Mouse (Mus musculus) forebrain, embryonic 13.5 days (tissue): ENCODE results near the gene Cracr2b. TPM values are rescaled to one million over a fixed set of nuclear protein-coding genes. Genes with fewer than 3 reads are reported as not detected.
A peak's percentile ranks its signal among the peaks of the same experiment; 100 is the strongest.

Source experiments
- ATAC-seq: fragments of 200-750 bp; cut with Nextera tagmentation; 2 replicates; pipeline ENCODE4 v1.8.0; 2017
- H3K27ac ChIP-seq: fragments of 300-500 bp; sonication (generic); 2 replicates; pipeline ENCODE4 v1.5.1; 2015; ENCODE audit warnings: inconsistent platforms, mild to moderate bottlenecking, moderate library complexity
- H3K27me3 ChIP-seq: fragments of 300-500 bp; sonication (generic); 2 replicates; pipeline ENCODE4 v1.6.1; 2015; ENCODE audit warnings: mild to moderate bottlenecking, inconsistent platforms
- H3K36me3 ChIP-seq: fragments of 300-500 bp; sonication (generic); 2 replicates; pipeline ENCODE4 v1.6.1; 2015; ENCODE audit warnings: mild to moderate bottlenecking, inconsistent platforms; ENCODE audit not compliant: poor library complexity, severe bottlenecking
- H3K4me1 ChIP-seq: fragments of 300-500 bp; sonication (generic); 2 replicates; pipeline ENCODE4 v1.6.1; 2015; ENCODE audit warnings: inconsistent platforms
- H3K4me2 ChIP-seq: fragments of 300-500 bp; sonication (generic); 2 replicates; pipeline ENCODE4 v1.6.1; 2015; ENCODE audit warnings: inconsistent platforms, mild to moderate bottlenecking, moderate library complexity
- H3K4me3 ChIP-seq: fragments of 300-500 bp; sonication (generic); 2 replicates; pipeline ENCODE4 v1.5.1; 2015; ENCODE audit warnings: mild to moderate bottlenecking, inconsistent platforms
- H3K9ac ChIP-seq: fragments of 300-500 bp; sonication (generic); 2 replicates; pipeline ENCODE4 v1.6.1; 2015; ENCODE audit warnings: mild to moderate bottlenecking, inconsistent platforms
- H3K9me3 ChIP-seq: fragments of 300-500 bp; sonication (generic); replicated peaks from 2 replicates; pipeline ENCODE4 v1.6.1; 2016; ENCODE audit warnings: inconsistent platforms
- WGBS: fragments of 180-500 bp; shearing (Covaris S2); methylation state at CpG from one replicate; pipeline ENCODE4 v1.1.7; 2015; 5-methylcytosine and 5-hydroxymethylcytosine counted together
- polyA plus RNA-seq: library from polyadenylated mRNA; unstranded; fragments of >200 nt; fragmentation: Nextera tagmentation; extraction: Ambion mirVana; gene quantifications from 2 replicates; pipeline ENCODE4 v1.2.1, GENCODE M21; 2015

Gene Cracr2b
- polyA plus RNA-seq, 1 experiment from 2014 or later, result 6.0 TPM

- peak overlapping the region; percentile 91 for H3K4me2 ChIP-seq
- peak; percentile 0; the same call in 1 of the 2 replicates for ATAC-seq
- H3K9me3 ChIP-seq, result no peaks in the 10 kb centered on the region
- peak overlapping the region; percentile 52 for H3K4me3 ChIP-seq
- WGBS, result 54% methylated on average over 5 of the region's 5 CpGs
- peaks cover 34% of the 10 kb centered on the region for H3K4me1 ChIP-seq
- H3K27ac ChIP-seq, result peak overlapping the region; percentile 62
- peak overlapping the region; percentile 79 for H3K9ac ChIP-seq
- H3K36me3 ChIP-seq, result peaks cover 53% of the 10 kb centered on the region
- no peaks in the 10 kb centered on the region for H3K27me3 ChIP-seq
Observed at GRCm38 (mm10) chr7:141428701-141429100, 32.2 kb upstream of the Cracr2b start.

GRCm38 (mm10) chr7:141429310-141429709 lies 31.6 kb upstream of the Cracr2b start, which contains the start of gene Cend1:
Gene Cend1, minus strand, starts transcription at chr7:141429491.
- Histone ChIP-seq H3K27ac (peak within 1 kb of the TSS; percentile 62), H3K4me2 (peak within 1 kb of the TSS; percentile 91), H3K4me1 (peaks cover 40% of the 10 kb centered on the region), H3K4me3 (peak within 1 kb of the TSS; percentile 52), H3K9ac (peak within 1 kb of the TSS; percentile 79), H3K27me3 (no peaks in the 10 kb centered on the region), H3K9me3 (no peaks in the 10 kb centered on the region), H3K36me3 (peaks cover 55% of the 10 kb centered on the region)
- WGBS, result under 1% methylated on average over 19 of the region's 19 CpGs
- ATAC-seq, result peak; percentile 87

DNA sequence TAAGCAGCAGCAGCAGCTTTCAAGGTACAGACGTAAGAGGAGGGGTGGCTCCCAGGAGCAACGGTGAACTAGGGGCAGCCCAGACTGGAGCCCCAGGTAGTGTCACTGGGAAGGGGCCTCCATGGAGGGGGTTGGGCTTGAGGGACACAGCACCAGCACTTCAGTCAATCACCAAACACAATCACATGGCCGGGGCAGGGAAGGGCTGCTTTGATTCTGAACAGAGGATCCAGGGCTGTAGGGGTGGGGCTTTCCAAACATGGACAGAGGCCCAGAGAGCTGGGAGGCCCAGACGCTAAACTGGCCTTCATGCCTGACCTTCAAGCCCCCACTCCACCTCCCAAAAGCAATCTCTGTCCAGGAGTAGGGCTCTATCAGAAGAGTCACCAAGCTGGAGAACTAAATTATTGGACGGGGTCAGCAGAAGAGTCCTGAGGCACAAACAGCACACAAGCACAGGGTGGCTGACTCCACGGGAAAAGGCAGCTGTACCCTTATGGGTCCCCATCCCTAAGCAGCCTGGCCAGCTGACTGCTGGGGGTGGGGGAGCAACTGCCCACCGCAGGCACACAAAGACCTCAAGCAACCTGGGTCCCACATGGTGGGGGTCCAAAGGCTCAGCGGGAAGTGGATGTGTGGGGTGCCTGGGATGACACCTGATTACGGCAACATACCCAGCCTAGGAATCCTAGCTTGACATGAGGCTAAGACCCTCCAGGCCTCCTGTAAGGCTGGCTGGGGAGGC lies 30.9 kb upstream of the Cracr2b start:
- 69% methylated on average over 9 of the region's 9 CpGs for WGBS
- ATAC-seq, result peak; percentile 7
- Histone ChIP-seq H3K27ac (peak overlapping the region; percentile 62; the same call in 1 of the 2 replicates), H3K4me3 (peak overlapping the region; percentile 52; the same call in 1 of the 2 replicates), H3K4me1 (peaks cover 47% of the 10 kb centered on the region), H3K4me2 (peak overlapping the region; percentile 91), H3K36me3 (peaks cover 55% of the 10 kb centered on the region), H3K9ac (no peak overlapping the region; the same call in 1 of the 2 replicates), H3K27me3 (no peaks in the 10 kb centered on the region), H3K9me3 (no peaks in the 10 kb centered on the region)

DNA sequence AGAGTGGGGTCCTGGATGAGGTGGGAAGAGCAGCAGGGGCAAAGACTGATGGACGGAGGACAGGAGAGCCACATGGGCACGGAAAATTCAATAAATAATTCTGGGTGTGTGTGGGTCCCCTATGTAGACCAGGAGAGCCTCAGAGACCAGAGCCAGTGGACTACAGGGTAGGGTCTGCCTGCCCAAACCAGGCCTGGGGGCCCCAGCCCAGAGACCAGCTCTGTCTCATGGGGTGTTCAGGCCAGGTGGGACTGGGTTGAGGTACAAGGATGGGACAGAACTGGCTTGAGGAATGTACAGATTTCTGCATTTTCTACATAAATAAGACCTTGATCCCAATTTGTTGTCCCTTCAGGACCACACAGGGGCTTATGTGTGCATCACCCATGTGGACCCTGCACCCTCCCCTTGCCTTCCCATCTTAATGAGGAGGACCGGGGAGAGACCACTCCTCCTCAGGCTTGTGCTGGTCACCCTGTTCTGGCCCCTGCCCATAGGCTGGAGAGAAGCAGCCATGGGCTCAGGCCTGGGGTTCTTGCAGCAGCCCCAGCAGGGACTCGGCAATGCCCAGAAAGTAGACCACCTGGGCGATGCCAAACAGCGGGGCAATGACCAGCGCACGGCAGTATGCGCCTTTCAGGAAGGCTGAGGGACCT lies 30.2 kb upstream of the Cracr2b start:
- no peak overlapping the region for H3K27ac ChIP-seq
- H3K9me3 ChIP-seq, result no peaks in the 10 kb centered on the region
- peaks cover 53% of the 10 kb centered on the region for H3K4me1 ChIP-seq
- no peak overlapping the region for H3K4me3 ChIP-seq
- H3K27me3 ChIP-seq, result no peaks in the 10 kb centered on the region
- no peak overlapping the region; the same call in 1 of the 2 replicates for H3K9ac ChIP-seq
- WGBS, result 96% methylated on average over 9 of the region's 9 CpGs
- H3K4me2 ChIP-seq, result no peak overlapping the region
- no peak for ATAC-seq
- peaks cover 55% of the 10 kb centered on the region for H3K36me3 ChIP-seq

DNA sequence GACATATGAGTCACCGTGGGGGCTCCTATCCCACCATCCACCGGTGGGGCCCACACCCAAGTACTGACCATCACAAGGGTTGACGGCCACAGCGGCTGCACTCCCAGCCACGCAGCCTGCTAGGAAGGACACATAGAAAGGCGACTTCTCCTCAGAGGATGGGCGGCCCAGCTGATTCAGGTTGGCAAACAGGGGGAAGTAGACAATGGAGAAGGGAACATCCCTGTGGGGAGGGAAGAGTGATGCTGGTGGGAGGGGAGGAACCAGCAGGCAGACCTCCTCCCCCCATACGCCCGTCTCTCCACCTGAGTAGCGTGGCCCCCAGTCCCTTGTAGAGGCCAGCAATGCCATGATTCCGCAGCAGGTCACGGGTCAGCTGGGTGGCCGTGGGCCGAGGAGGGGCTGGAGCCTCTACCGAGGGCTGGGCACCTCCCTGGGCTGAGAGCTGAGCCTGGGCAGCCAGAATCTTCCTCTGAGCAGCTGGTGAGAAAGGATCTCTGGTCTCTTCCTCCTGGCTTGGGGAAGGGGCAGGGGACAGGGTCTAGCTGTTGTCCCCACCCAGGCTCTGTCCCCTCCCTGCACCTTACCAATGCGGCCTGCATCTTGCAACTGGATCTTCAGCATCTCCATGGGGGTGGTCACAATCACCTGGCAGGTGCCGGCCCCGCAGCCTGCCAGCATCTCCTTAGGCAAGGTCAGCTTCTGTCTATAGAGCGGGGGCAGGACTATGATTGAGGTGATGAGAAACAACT lies 29.3 kb upstream of the Cracr2b start:
- ATAC-seq, result no peak
- 94% methylated on average over 19 of the region's 19 CpGs for WGBS
- Histone ChIP-seq H3K9me3 (no peaks in the 10 kb centered on the region), H3K4me2 (no peak overlapping the region), H3K4me3 (no peak overlapping the region), H3K27ac (no peak overlapping the region), H3K27me3 (no peaks in the 10 kb centered on the region), H3K36me3 (peaks cover 49% of the 10 kb centered on the region), H3K4me1 (peaks cover 62% of the 10 kb centered on the region), H3K9ac (0 out of 2 replicates have a peak overlapping the region, but pooled peaks have one; percentile 0)

DNA sequence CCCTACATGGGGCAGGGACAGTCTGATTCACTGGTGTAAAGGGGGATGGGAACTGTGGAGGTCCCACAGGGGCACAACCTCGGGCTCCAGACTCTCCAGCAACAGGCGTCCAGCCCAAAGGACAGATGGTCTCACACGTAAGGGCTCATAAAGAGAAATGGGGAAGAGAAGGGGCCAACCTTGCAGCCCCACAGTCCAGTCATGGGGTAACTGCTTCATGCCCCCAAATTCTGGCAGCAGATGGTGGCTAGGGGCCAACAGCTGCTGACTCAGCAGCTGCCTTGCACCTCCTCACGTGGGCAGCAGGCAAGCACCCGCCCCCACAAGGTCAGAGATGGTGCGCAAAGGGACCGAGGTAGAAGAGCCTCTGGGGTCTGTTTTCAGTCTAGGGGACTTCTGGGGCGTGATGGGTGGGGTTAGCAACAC lies 28.7 kb upstream of the Cracr2b start:
- no peak overlapping the region for H3K4me2 ChIP-seq
- no peak overlapping the region for H3K9ac ChIP-seq
- no peaks in the 10 kb centered on the region for H3K27me3 ChIP-seq
- H3K9me3 ChIP-seq, result no peaks in the 10 kb centered on the region
- H3K4me3 ChIP-seq, result no peak overlapping the region
- no peak for ATAC-seq
- peaks cover 68% of the 10 kb centered on the region for H3K4me1 ChIP-seq
- 91% methylated on average over 8 of the region's 8 CpGs for WGBS
- peaks cover 43% of the 10 kb centered on the region for H3K36me3 ChIP-seq
- H3K27ac ChIP-seq, result no peak overlapping the region

- no peaks in the 10 kb centered on the region for H3K27me3 ChIP-seq
- no peak for ATAC-seq
- no peak overlapping the region for H3K27ac ChIP-seq
- 0 out of 2 replicates have a peak overlapping the region, but pooled peaks have one; percentile 4 for H3K4me3 ChIP-seq
- peak overlapping the region; percentile 82 for H3K9ac ChIP-seq
- no peaks in the 10 kb centered on the region for H3K9me3 ChIP-seq
- H3K4me2 ChIP-seq, result peak overlapping the region; percentile 94
- peaks cover 38% of the 10 kb centered on the region for H3K36me3 ChIP-seq
- H3K4me1 ChIP-seq, result peaks cover 73% of the 10 kb centered on the region
- WGBS, result 82% methylated on average over 6 of the region's 6 CpGs
Observed at GRCm38 (mm10) chr7:141432741-141433516, 28.0 kb upstream of the Cracr2b start.

DNA sequence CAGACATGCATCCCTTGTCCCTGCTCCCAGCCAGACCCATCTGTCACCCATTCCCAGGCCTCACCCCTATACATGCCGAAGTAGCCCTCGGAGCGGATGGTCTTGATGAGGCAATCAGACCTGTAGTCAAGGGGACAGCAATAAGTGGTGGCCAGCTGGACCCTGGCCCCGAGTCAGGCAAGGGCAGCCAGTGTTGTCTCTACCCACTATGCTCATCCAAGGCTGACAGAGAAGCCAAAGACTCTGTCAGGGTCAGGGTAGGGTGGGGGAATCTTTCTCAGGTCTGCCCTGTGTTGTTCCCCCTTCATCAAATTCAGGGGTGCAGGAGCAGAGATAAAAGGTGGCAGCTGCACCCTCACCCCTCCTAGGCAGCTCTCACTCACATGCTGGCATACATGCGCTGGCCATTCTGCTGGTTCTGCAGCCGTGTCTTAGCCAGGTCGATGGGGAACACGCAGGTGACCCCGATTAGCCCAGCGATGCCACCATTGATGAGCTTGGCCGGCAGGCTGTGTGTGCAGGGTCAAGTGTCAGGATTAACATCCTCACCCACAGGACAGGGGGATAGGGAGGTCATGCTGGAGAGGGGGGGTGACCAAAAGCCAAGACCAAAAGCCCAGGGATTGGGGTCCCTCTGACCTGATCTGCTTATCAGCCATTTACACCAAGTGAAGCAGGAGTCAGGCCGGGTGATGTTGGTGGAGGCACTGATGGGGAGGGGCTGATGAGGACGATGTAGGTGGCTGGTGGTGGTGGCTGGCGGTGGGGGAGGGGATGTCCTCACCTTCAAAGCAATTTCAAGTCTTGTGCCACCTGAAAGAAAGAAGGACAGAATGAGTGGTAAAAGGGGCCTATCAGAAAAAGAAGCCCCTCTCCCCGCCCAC lies 27.1 kb upstream of the Cracr2b start:
- H3K27ac ChIP-seq, result peak overlapping the region; percentile 87
- H3K4me2 ChIP-seq, result peak overlapping the region; percentile 94
- no peak for ATAC-seq
- no peaks in the 10 kb centered on the region for H3K27me3 ChIP-seq
- peak overlapping the region; percentile 82 for H3K9ac ChIP-seq
- peak overlapping the region; percentile 61 for H3K4me3 ChIP-seq
- no peaks in the 10 kb centered on the region for H3K9me3 ChIP-seq
- H3K4me1 ChIP-seq, result peaks cover 68% of the 10 kb centered on the region
- WGBS, result 76% methylated on average over 15 of the region's 15 CpGs
- H3K36me3 ChIP-seq, result peaks cover 45% of the 10 kb centered on the region

DNA sequence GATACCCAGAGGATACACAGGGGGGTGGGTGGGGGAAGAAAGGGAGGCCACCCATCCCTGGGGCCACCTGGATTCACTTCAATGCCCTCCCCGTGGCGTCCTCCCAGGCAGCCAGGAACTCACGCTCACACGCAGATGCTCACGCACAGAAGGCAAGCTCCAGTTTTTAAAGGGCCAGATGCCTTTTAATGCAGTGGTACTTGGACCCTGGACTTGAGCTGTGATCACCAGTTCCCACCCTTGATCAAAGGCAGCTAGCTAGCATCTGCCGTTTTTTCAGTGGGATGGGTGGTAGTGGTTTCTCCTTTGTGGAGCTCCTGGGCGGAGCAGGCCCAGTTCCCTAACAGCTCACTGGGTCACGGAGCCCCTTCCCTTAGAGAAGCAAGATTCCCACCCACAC lies 26.4 kb upstream of the Cracr2b start:
- no peaks in the 10 kb centered on the region for H3K9me3 ChIP-seq
- H3K4me3 ChIP-seq, result peak overlapping the region; percentile 61
- peaks cover 52% of the 10 kb centered on the region for H3K36me3 ChIP-seq
- ATAC-seq, result peak; percentile 33
- peaks cover 61% of the 10 kb centered on the region for H3K4me1 ChIP-seq
- H3K27me3 ChIP-seq, result no peaks in the 10 kb centered on the region
- 10% methylated on average over 8 of the region's 8 CpGs for whole genome bisulfite sequencing
- peak overlapping the region; percentile 87 for H3K27ac ChIP-seq
- H3K4me2 ChIP-seq, result peak overlapping the region; percentile 94
- peak overlapping the region; percentile 82 for H3K9ac ChIP-seq

DNA sequence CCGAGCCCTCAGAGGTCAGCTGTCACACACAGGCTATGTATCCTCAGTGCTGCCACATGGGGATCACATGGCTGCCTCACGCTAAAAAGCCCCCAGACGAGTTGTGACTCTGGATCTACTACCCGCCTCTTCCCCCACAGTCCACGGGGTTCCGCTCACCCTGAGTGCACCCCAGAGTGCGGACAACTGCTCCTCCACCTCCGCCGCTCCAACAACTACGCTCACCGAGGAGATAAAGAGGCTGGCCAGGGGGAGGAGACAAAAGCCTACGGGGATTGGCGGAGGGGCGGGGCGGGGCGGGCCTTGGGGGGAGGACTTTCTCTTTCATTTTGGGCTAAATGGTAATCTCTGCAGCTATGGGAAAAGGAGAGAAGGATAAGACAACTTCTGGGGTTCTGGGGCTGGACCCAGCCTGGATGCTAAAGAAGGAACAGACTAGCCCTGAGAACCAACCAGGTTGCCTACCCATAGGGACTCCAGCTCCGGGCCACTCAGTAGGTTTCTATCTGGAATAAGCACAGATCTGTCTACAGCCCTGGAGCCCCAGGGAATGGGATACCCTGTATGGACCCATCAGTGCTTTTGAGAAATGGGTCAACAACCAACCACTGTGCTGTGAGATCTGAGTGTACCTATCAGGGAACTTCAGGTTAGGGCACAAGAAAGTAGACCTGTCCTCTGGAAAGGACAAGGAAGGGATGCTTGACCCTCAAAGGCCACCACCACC lies 25.6 kb upstream of the Cracr2b start:
- H3K4me3 ChIP-seq, result peak overlapping the region; percentile 61
- H3K9ac ChIP-seq, result peak overlapping the region; percentile 82
- WGBS, result 5% methylated on average over 17 of the region's 17 CpGs
- peaks cover 58% of the 10 kb centered on the region for H3K36me3 ChIP-seq
- no peaks in the 10 kb centered on the region for H3K9me3 ChIP-seq
- no peaks in the 10 kb centered on the region for H3K27me3 ChIP-seq
- H3K27ac ChIP-seq, result peak overlapping the region; percentile 87
- peak; percentile 19 for ATAC-seq
- peak overlapping the region; percentile 94 for H3K4me2 ChIP-seq
- H3K4me1 ChIP-seq, result peaks cover 53% of the 10 kb centered on the region
